Comparison of ENCODE assay signal across 9 mouse cellular contexts in genomic region chr6:52724805-52725439, GRCm38 (mm10). TPM values are rescaled to one million over a fixed set of nuclear protein-coding genes. Genes with fewer than 3 reads are reported as not detected.
A peak's percentile ranks its signal among the peaks of the same experiment; 100 is the strongest.
DNase-seq lines count a peak whose midpoint lies in the region; ATAC-seq lines count a peak whose summit lies in the region.
"Had no signal": no experiment of that assay in that cellular context is flagged by ENCODE, and none has a peak within 500 bp of the region (broad histone marks: within the 10 kb centered on the region; RNA-seq: fewer than 3 reads in every experiment).

No protein-coding gene starts in this region.

- no peak for ATAC-seq in neural tube, embryonic 15.5 days (ENCODE audit: low FRiP score)
- ATAC-seq in erythroblast, adult 5-6 weeks (replicated peaks; ENCODE audit: low FRiP score, poor library complexity, severe bottlenecking) = peak; percentile 74
- ATAC-seq in inflammation-experienced regulatory T-cells, adult 6 months = peak; percentile 80
- ATAC-seq in limb, embryonic 13.5 days (ENCODE audit: low FRiP score, low read depth) = no peak

- H3K27me3 ChIP-seq in neural tube, embryonic 15.5 days (replicated peaks) = no peaks in the 10 kb centered on the region
- no peaks in the 10 kb centered on the region for H3K27me3 ChIP-seq in limb, embryonic 13.5 days
- H3K27me3 ChIP-seq: hindbrain, embryonic 15.5 days had no signal

- no peak overlapping the region for H3K27ac ChIP-seq in neural tube, embryonic 15.5 days (replicated peaks)
- H3K27ac ChIP-seq in limb, embryonic 13.5 days = no peak overlapping the region
- H3K27ac ChIP-seq: hindbrain, embryonic 15.5 days had no signal

- WGBS in neural tube, embryonic 15.5 days = 60% methylated on average over 8 of the region's 8 CpGs
- 48% methylated on average over 8 of the region's 8 CpGs for WGBS in limb, embryonic 13.5 days

- no peaks in the 10 kb centered on the region for H3K9me3 ChIP-seq in neural tube, embryonic 15.5 days (replicated peaks)
- H3K9me3 ChIP-seq in limb, embryonic 13.5 days = no peaks in the 10 kb centered on the region
- H3K9me3 ChIP-seq: hindbrain, embryonic 15.5 days had no signal

- peaks cover 18% of the 10 kb centered on the region for H3K36me3 ChIP-seq in neural tube, embryonic 15.5 days
- peaks cover 32% of the 10 kb centered on the region for H3K36me3 ChIP-seq in limb, embryonic 13.5 days

- H3K9ac ChIP-seq in neural tube, embryonic 15.5 days (replicated peaks) = no peak overlapping the region
- H3K9ac ChIP-seq in limb, embryonic 13.5 days = no peak overlapping the region
- H3K9ac ChIP-seq: hindbrain, embryonic 15.5 days had no signal

- DNase-seq in neural tube, embryonic 10.5 days (ENCODE audit: extremely low spot score, low spot score) = peak; percentile 49
- peak; percentile 71 for DNase-seq in brain, adult 2 months (ENCODE audit: low read depth, low spot score)
- DNase-seq in retina, embryonic 14.5 days (ENCODE audit: low spot score) = peak; percentile 77
- peak; percentile 61 for DNase-seq in urinary bladder, postnatal 25 days (ENCODE audit: low spot score)

- H3K4me2 ChIP-seq in neural tube, embryonic 15.5 days = no peak overlapping the region
- peak overlapping the region; percentile 27; the same call in 1 of the 2 replicates for H3K4me2 ChIP-seq in limb, embryonic 13.5 days (replicated peaks)
- H3K4me2 ChIP-seq: hindbrain, embryonic 15.5 days had no signal

- no peaks in the 10 kb centered on the region; the same call in 1 of the 2 replicates for H3K4me1 ChIP-seq in neural tube, embryonic 15.5 days
- H3K4me1 ChIP-seq in limb, embryonic 13.5 days = peaks cover 5% of the 10 kb centered on the region; the same call in 1 of the 2 replicates
- H3K4me1 ChIP-seq: hindbrain, embryonic 15.5 days had no signal

- H3K4me3 ChIP-seq in neural tube, embryonic 15.5 days (replicated peaks) = no peak overlapping the region
- no peak overlapping the region for H3K4me3 ChIP-seq in limb, embryonic 13.5 days
- H3K4me3 ChIP-seq: hindbrain, embryonic 15.5 days had no signal

RNA-seq across cellular contexts. Expression of gene Tax1bp1, which starts 11.4 kb away (rescaled TPM):
- 141 and 159 TPM in 2 replicates for polyA plus RNA-seq in neural tube, embryonic 15.5 days (2015; fragmentation: Nextera tagmentation; extraction: Ambion mirVana)
- total RNA-seq in erythroblast, adult 5-6 weeks (2015; ENCODE audit: low replicate concordance) = 255 and 256 TPM in 2 replicates
- 523 and 583 TPM in 2 replicates for total RNA-seq in erythroblast, adult 5-6 weeks (2017; ENCODE audit: low replicate concordance)
- polyA plus RNA-seq in inflammation-experienced regulatory T-cells, adult 6 months (2017; shearing (Covaris generic)) = 100 to 1,000 TPM; 209 to 248 (median 225) TPM
- polyA plus RNA-seq in limb, embryonic 13.5 days (2015; fragmentation: Nextera tagmentation; extraction: Ambion mirVana) = 161 and 166 TPM in 2 replicates

Comparison
In these comparisons a context has a peak if more than half of its experiments do, and no peak if none do; other contexts are left out.
1. ATAC-seq: peak in erythroblast, adult 5-6 weeks (single experiment) and inflammation-experienced regulatory T-cells, adult 6 months (single experiment); none in neural tube, embryonic 15.5 days (single experiment) and limb, embryonic 13.5 days (single experiment).
2. Peak in every context shown above with its lines, with median percentiles within 50 percentile points of each other: DNase-seq.